Mouse (Mus musculus): Measurements from ENCODE around the gene Naga.
"Not testable (repeated sequence)": the region's sequence is repeated elsewhere in the genome, so short reads cannot be mapped to it uniquely, and the experiment has no call there.

Naga gene

DNA sequence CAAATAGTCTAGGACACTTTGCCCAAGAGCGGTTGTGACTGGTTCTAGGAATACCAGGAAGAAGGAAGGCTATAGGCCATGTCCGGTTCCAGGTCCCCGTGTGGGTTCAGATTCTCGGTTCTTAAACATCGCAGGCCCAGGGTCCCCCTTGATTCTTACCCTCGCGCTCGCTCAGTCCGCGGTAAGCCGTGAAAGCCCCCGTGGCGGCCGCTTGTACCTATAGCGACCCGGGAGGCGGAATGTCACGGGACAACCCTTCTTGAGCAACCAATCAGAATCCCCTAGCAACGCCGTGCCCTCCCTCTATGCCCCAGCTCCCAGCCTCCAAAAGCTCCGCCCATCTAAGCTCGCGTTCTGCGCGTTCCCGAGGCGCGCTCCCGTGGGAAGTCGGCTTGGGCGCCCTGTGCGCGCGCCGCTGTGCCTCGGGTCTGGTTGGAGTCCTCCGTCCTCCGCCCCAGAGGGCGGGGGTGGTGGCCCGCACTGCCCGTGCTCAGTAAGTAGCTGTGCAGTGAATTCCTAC is at the start of gene Naga, which contains the start of the genes Pheta2 and Smdt1:
Naga (minus strand) TSS at position 333 of the 520 bp plus-strand sequence.
Pheta2 (plus strand) TSS at position 350 of the 520 bp plus-strand sequence.
Smdt1 (plus strand) TSS at position 367 of the 520 bp plus-strand sequence.
- DNase-seq (ENCODE audit: low read depth, low spot score), result peak; percentile 93

DNA sequence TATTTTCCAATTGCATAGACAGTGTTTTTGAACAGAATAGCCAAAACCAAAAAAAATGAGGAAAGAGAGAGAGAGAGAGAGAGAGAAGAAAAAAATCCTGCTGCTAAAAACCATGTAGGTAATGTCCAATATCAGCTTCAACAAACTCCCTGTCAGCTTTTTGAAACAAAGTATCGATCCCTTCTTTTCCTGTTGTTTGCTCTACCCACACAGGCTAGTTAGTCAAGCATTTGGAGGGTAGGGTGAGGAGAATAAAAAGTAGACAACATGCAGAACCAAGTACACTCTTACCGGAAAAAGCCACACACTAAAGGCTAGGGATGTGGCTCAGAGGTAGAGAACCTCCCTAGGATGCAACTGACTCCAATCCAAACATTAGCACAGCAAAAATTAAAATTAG is 47.0 kb upstream of the Naga start:
- DNase-seq (ENCODE audit: low read depth, low spot score), result no peak

DNA sequence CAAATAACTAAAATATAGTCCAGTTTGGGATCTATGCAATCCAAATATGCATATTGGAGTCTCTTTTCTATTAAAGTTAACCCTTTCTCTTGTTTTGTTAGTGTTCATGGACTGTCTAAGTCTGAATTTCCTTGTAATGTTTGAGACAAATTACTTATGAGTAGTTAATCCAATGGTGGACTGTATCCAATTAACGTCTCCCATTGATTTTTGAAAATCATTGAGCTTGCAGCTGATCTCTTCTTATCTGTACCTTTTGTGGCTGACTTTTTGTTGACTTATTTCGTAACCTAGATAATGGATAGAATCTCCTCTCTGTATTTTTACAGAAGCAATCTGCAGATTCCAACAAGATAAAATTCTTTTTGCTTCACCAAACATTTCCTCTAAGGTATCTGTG is 43.7 kb upstream of the Naga start:
- no peak for DNase-seq (ENCODE audit: low read depth, low spot score)

DNA sequence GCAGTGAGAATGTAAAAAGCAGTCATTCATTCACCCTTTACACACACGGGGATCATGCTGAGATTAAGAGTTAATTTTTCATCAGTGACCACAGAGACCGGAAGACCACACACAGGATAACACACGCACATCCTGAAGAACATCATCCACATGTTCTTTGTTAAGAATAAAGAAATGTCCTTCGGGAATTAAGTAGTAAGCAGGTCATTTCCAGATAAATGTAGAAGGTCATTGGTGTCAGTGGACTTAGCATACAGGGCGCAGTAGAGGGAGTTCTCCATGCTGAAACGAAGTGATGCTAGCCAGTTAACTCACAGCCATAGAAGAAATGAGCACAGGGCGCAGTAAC is 42.0 kb upstream of the Naga start:
- DNase-seq (ENCODE audit: low read depth, low spot score), result no peak

DNA sequence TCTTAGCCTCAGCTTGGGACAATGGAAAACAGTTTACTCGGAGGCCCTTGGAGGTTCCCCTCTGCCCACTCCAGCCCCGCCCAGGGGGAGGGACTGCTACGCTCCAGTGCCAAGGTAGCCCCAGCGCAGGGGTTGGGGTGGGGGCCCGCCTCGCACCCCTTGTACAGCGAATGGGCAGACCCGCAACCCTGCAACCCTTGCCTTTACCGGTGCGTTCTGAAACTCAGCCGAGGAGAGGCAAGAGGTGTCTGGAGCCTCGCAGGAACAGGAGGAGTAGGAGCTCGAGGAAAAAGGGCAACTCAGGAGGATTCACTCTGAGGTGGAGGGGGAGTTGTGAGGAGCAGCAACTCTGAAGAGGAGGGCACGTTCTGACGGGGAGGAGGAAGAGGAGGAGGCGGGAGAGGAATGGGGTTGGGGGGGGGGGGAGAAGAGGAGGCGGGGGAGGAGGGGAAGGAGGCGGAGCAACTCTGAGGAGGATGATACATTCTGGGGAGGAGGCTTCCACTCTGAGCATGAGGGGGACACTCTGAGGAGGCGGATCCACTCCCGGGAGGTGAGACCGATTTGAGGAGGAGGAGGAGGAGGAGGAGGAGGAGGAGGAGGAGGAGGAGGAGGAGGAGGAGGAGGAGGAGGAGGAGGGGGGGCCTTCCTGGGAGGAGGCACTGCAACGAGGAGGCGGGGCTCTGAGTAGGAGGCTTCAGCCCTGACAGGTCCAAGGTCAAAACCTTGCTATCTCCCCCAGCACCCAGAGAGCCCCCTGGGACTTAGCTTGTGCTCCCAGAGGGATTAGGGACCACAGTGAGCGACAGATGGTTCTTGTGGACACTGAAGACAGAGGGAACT is 41.4 kb upstream of the Naga start, which contains the start of gene Cyp2d22:
Cyp2d22 (minus strand) TSS at position 390 of the 843 bp plus-strand sequence.
- DNase-seq (ENCODE audit: low read depth, low spot score), result peak; percentile 6

DNA sequence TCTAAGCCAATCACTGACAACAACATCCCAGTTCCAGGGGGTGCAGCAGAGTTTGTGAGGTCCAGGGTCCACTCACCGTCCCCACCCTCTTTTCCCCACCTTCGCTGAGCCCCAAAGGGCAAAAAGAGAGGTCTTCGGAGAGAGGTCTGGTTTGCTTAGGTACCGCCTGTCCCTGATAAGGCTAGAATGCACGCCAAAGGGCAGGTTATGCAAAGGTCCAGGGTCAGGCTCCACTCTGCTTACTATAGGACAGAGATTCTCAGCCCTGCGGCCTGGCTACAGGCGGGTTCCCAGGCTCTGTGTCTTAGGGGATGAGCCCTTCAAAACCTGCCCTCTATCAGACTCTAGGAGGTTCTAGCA is 40.8 kb upstream of the Naga start:
- DNase-seq (ENCODE audit: low read depth, low spot score), result no peak

DNA sequence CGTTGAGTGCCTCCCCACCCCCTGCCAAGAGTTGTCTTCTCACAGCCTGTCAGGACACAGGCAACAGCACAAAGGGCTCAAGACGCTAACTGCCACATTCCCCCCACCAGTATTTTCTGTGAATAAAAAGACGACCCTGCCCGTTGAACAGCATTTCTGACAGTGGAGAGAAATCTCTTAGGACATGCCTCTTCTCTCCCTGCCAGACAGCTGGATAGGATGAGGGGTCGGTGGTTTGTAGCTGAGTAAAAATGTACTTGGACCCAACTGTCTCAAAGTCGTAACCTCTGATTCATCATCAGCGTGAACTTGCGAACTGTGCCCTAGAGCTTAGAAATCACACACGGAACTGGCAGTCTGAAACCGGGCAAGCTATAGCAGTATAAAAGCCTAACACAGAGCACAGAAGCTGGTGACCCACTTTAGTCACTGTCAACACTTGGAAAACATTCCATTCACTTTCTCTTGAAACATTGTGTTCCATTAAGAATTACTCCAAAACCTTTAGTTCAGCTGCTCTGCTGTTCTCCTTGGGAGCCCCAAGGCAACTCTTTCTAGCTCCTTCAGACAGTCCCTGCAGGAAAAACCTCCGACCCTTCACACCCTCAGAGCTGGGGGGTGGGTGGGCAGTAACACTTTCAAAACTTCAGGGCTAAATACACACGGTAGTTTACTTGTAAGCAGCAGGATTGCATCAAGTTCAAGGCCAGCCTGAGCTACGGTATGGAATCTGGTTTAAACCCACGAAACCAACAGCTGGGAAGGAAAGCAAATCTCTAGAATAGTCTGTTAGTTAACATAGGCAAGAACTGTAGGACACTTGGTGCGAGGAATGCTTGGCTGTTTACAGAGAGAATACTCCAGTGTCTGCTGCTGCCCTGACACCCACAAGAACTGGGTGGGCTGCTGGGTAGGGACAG is 39.8 kb upstream of the Naga start:
- no peak for DNase-seq (ENCODE audit: low read depth, low spot score)

DNA sequence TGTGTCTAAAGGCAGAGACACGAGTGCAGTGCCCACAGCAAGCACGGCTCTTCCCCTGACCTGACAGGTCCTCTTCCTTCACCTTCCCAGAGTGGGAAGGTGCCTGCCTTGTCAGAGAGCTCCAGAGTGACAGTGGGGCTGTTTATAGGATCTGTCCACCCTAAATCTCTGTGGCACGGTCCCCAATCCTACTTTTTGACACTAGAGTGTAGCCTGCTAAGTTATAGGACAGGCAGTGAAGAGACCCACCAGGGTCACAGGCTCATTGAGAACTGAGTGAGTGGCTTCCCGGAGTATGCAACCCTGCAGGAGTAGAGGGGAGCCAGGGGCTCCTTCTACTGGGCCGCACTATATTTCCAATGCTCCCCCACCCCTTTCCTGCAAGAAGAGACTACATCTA is 39.0 kb upstream of the Naga start:
- DNase-seq (ENCODE audit: low read depth, low spot score), result no peak

DNA sequence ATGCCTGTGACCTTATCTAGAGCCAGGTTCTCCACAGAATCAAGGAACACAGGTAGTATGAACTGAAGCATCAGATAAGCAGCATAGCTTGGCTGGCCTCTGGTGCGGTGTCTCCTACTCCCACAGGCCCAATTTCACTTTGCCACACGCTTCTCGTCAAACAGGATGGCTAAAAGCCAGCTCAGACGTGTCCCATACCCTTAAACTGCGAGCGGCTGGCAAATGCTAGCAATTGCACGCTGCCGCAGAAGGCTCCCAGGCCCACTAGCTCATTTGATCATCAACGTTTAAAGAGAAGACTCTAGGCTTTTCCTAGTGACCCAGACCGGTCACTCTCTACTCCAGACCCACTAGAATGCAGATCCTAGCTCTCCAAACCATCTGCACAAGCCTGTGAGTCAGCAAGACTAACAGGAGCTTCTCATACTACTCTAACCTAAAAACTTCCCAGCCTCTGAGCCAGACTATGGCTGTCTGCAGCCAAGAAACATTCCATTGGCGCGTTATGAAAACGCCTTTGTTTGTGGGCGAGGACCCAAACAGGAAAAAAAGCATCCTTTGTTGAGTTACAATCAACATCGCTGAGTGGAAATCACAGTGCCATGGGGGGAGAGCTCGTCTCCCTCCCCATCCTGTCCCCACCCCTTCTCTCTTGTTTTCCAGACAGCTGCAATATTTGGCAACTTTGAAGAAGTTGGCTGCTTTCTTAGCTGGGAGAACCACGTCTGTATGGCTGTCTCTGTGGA is 37.8 kb upstream of the Naga start:
- peak; percentile 79 for DNase-seq (ENCODE audit: low read depth, low spot score)

DNA sequence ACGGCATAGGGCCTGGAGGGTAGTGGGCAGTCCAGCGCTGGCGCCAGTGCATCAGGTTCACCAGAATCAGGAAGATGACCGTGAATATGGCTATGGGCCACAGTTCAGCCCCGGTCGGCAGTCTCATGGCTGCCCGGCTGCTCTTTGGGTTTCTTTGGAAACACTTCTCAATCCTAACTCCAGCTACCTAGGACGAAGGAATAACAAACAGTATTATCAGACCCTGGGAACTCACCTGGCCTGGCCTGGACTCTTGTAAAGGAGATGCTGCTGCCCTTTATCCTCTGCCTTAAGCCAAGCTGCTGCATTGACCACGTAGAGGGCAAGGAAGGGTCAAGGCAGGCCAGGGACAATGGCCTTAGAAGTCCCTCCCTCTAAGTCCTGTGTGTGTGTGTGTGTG is 37.1 kb upstream of the Naga start:
- no peak for DNase-seq (ENCODE audit: low read depth, low spot score)

DNA sequence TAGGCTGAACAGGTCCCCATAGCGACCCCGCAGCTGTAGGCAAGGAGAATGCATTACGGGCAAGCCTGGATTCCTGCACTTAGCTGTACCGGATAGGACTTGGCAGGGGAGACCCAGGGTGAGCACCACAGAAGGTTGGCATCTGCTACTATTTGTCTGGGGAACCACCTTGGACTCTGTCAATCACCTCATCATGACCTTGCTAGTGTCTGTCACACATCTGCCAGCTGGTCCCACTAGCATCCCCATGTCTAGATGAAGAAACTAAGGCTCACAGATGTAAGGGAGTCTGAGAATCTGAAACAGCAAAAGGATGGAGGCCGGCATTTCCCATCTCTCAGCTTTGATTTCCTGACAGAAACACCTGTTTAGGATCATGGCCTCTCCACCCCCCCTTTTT is 35.7 kb upstream of the Naga start:
- no peak for DNase-seq (ENCODE audit: low read depth, low spot score)

DNA sequence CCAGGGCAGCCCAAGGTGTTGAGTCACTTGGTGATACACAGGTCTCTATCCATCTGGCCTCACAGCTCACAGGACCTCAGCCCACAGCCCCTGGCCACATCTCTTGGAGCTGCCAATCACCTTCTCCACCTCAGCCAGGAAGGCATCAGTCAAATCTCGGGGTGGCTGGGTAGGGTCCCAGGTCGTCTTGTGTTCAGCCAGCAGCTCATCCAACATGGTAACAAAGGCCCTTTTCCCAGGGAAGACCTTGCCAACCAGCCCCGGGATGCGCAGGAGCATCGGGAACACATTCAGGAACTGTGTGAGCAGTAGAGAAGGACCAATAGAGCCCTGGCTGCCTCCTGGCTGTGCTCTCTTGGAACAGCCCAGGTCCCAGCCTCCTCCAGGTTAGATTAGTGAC is 34.3 kb upstream of the Naga start:
- no peak for DNase-seq (ENCODE audit: low read depth, low spot score)

DNA sequence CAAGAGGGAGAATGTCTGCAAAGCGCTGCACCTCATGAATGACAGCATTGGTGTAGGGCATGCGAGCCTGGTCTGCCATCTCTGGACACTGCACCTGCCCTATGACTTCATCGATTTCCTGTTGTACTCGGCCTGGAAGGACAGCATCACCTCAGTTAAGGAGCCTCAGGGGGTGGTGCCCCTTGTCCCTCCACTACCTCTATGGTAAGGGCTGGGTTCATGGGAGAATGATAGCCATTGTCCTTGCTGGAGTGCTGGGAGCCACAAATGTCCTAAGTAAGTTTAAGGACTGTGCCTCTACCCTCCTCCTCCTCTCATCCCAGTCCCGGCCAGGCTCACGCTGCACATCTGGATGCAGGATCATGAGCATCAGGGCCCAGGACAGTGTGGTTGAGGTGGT is 33.7 kb upstream of the Naga start:
- no peak for DNase-seq (ENCODE audit: low read depth, low spot score)

DNA sequence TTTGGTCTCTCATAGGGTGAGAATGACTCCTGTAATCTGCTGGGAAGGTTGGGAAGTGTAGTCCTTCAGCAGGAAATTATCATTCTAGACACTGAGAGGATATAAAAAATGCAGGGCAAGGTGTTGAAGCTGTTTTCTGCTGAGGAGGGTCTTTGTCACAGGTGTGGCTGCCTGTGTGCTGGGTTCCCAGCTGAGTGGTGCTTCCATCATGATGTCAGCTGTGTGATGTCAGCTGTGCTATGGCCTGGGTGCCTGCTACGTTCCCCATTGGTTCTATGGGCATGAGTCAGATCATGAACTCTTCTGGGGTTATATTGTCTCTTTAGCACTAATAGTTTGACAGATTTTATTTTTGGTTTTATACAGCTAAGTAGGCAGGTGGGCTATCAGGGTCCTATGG is 30.1 kb upstream of the Naga start:
- no peak for DNase-seq (ENCODE audit: low read depth, low spot score)

DNA sequence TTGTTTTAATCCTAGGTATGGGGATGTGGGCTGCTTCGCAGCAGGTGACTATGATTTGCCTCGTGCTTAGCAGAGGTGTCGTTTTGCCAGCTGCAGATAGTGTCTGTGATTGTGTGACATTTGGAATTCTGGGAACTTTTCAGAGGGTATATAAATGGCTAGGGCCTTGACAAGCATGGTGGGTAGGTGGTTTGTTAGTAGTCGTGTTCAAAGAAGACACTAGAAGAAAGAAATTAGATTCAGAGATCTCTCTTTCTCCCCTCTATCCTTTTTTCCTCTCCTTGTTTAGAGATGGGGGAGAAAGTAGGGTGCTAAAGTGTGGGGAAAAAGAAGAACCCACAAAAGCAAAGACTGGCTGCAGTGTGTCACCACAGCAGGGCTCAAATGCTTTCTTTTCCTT is 29.4 kb upstream of the Naga start:
- no peak for DNase-seq (ENCODE audit: low read depth, low spot score)

DNA sequence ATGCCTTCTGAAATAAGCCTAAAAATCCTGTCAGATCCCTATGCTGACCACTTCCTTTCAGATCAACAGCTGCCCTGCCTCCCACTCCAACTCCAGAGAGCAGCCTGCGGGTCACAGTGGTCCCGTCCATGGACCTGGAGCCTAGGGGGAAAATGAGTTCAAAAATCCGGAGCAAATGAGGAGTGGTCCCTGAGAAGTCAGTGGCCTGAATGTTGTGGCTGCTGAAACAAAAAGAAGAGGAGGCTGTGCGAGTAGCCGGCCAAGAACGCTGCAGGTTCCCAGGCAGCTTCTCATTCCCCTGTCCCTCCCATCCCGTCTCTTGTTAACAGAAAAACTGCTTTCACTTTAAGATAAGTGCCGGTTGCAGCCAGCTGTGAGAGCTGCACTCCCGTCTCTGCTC is 25.8 kb upstream of the Naga start:
- not testable (repeated sequence) for DNase-seq (ENCODE audit: low read depth, low spot score)

DNA sequence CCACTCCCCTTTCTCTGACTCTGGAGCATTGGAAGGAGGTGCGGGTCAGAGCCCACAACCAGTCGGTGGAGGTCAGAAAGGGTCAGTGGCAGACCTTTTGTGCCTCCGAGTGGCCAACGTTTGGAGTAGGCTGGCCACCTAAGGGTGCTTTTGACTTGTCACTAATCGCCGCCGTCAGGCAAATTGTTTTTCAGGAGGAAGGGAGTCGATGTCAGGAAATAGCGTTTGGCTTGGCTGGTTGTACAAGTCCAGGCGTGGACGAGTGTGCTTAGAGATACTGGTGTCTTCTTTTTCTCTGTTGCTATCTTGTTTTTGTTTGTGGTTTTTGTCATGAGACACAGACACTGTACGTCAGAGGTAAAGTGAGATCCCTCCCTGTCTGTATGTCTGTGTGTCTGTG is 25.1 kb upstream of the Naga start:
- DNase-seq (ENCODE audit: low read depth, low spot score), result not testable (repeated sequence)

DNA sequence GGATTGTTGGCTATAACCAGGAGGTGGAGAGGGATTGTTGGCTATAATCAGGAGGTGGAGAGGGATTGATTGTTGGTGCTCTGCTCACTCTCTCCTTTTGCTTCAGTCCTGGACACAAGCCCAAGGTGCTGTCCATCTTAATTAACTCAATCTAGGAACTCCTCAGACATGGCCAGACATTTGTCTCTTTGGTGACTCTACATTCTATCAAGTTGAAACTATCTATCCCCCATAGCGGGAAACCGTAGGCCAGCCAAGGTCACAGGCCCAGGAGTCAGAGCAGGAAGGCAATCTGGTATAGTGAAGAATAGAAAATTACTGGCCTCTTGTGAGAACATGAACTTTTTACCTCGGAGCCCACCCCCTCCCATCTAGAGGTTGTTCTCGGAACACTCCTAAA is 23.5 kb upstream of the Naga start:
- DNase-seq (ENCODE audit: low read depth, low spot score), result no peak

DNA sequence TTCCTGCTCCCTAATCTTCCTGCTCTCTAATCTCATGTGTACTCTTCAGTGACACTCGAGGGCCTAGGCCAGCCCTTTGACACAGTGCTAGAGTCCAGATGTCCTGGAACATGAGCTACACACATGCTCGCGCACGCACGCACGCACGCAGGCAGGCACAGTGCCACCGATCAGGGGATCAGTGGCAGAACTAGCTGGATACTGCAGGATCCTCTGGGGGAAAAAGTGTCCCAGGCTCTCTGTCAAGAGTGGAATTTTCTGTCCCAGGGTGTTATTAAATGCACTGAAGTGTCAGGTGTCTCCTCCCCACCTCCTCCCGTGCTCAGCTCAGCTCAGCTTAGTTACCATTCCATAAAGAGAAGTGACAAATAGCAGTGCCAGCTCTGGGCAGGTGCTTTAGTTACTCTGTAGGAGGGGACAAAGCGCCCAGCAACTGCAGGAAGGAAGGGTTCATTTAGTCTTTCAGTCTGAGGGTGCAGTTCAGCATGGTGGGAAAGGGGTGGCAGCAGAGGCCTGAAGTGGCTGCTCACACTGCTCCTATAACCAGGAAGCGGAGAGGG is 22.8 kb upstream of the Naga start:
- no peak for DNase-seq (ENCODE audit: low read depth, low spot score)

DNA sequence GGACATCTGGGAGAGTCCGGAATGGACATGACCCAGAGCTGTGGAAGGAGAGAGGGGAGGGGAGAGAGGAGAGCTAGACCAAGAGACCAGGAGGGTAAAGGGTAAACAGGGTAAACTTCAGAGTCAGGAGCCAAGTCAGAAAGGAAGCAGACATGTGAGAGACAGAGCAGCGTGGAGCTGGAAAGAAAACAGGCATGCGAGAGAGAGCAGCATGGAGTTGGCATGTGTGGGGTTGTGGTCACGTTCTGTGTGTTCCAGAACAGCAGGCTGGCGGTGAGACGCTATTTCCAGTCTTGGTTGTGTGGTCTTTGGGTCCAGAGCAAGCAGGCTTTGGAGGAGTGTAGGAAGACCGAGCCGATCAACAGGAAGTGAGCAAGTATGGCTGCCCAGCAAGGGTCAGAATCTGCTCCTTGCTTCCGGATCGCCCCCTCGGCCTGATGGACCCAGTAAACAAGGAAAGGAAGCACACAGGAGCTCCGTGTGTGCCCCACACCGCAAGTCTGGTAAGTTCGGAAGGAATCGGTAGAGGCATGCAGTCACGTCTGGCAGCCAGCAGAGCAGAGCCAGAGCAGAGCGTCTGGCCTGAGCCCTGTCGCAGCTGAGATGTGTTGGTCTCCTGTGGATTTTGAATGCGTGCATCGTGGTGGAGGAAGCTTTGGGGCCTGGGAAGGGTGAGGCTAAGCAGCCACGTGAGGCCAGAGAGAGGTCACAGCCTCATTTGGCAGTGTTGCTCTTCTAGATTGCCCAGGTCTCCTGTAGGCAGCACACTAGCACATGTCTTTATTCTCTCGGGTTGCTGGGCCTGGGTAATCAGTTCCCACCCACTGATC is 19.9 kb upstream of the Naga start:
- DNase-seq (ENCODE audit: low read depth, low spot score), result no peak

Measured in telencephalon, adult 2 months (tissue).